Mouse (Mus musculus) erythroblast, embryonic 14.5 days (primary cell): ENCODE measurements around the gene Abcg4.

Experiments used
- GATA1 ChIP-seq: IDR thresholded peaks from 2 replicates; pipeline ENCODE4 v1.6.1; 2012; ENCODE audit warnings: low read length, inconsistent platforms, mixed read lengths
- TAL1 ChIP-seq: IDR thresholded peaks from 3 replicates; pipeline ENCODE4 v1.6.1; 2012; ENCODE audit warnings: low read length, inconsistent platforms, mixed read lengths

GRCm38 (mm10) chr9:44310750-44311135, 22.3 kb upstream of the Abcg4 start:
- TF ChIP-seq TAL1 (no peak), GATA1 (no peak)
